Mouse (Mus musculus) heart, adult 2 months (tissue): Measurements from ENCODE around the gene Cfap54.

Experiments
- CTCF ChIP-seq: fragments of 200-600 bp; IDR thresholded peaks from 2 replicates; pipeline ENCODE4 v1.8.1; 2022; ENCODE audit warnings: antibody characterized with exemption, mild to moderate bottlenecking, moderate library complexity
- POLR2A ChIP-seq: fragments of 200-500 bp; IDR thresholded peaks from 2 replicates; pipeline ENCODE4 v1.6.1; 2011; ENCODE audit warnings: mild to moderate bottlenecking, low read depth, low read length, control low read depth; ENCODE audit not compliant: insufficient read depth

- no peak for TF ChIP-seq POLR2A
- TF ChIP-seq CTCF = no peak
Measured at GRCm38 (mm10) chr10:92965134-92965533, 116.3 kb downstream of the Cfap54 start.
